Mouse (Mus musculus) hindbrain, embryonic 12.5 days (tissue): ENCODE data around the gene Tmed9. TPM values are rescaled to one million over a fixed set of nuclear protein-coding genes. Genes with fewer than 3 reads are reported as not detected.
"Not testable (repeated sequence)": the region's sequence is repeated elsewhere in the genome, so short reads cannot be mapped to it uniquely, and the experiment has no call there.

Source experiments
- ATAC-seq: fragments of 200-750 bp; cut with Nextera tagmentation; 2 replicates; pipeline ENCODE4 v1.8.0; 2017; ENCODE audit warnings: moderate TSS enrichment; ENCODE audit not compliant: low FRiP score
- H3K27ac ChIP-seq: fragments of 300-500 bp; sonication (generic); 2 replicates; pipeline ENCODE4 v1.5.1; 2016; ENCODE audit warnings: mild to moderate bottlenecking
- H3K27me3 ChIP-seq: fragments of 300-500 bp; sonication (generic); 2 replicates; pipeline ENCODE4 v1.6.1; 2016; ENCODE audit warnings: mild to moderate bottlenecking
- H3K36me3 ChIP-seq: fragments of 300-500 bp; sonication (generic); 2 replicates; pipeline ENCODE4 v1.6.1; 2016; ENCODE audit warnings: mild to moderate bottlenecking
- H3K4me1 ChIP-seq: fragments of 300-500 bp; sonication (generic); 2 replicates; pipeline ENCODE4 v1.6.1; 2016
- H3K4me2 ChIP-seq: fragments of 300-500 bp; sonication (generic); replicated peaks from 2 replicates; pipeline ENCODE4 v1.6.1; 2016; ENCODE audit warnings: mild to moderate bottlenecking
- H3K4me3 ChIP-seq: fragments of 300-500 bp; sonication (generic); 2 replicates; pipeline ENCODE4 v1.5.1; 2016; ENCODE audit warnings: mild to moderate bottlenecking
- H3K9ac ChIP-seq: fragments of 300-500 bp; sonication (generic); 2 replicates; pipeline ENCODE4 v1.6.1; 2016; ENCODE audit warnings: mild to moderate bottlenecking, moderate library complexity
- H3K9me3 ChIP-seq: fragments of 300-500 bp; sonication (generic); replicated peaks from 2 replicates; pipeline ENCODE4 v1.6.1; 2016; ENCODE audit warnings: mild to moderate bottlenecking
- WGBS: fragments of 180-500 bp; shearing (Covaris S2); methylation state at CpG from one replicate; pipeline ENCODE4 v1.1.7; 2016; 5-methylcytosine and 5-hydroxymethylcytosine counted together
- polyA plus RNA-seq: library from polyadenylated mRNA; unstranded; fragments of >200 nt; fragmentation: Nextera tagmentation; extraction: Ambion mirVana; gene quantifications from 2 replicates; pipeline ENCODE4 v1.2.1, GENCODE M21; 2016

The Tmed9 gene
- polyA plus RNA-seq, 1 experiment from 2014 or later, result 113 TPM

DNA sequence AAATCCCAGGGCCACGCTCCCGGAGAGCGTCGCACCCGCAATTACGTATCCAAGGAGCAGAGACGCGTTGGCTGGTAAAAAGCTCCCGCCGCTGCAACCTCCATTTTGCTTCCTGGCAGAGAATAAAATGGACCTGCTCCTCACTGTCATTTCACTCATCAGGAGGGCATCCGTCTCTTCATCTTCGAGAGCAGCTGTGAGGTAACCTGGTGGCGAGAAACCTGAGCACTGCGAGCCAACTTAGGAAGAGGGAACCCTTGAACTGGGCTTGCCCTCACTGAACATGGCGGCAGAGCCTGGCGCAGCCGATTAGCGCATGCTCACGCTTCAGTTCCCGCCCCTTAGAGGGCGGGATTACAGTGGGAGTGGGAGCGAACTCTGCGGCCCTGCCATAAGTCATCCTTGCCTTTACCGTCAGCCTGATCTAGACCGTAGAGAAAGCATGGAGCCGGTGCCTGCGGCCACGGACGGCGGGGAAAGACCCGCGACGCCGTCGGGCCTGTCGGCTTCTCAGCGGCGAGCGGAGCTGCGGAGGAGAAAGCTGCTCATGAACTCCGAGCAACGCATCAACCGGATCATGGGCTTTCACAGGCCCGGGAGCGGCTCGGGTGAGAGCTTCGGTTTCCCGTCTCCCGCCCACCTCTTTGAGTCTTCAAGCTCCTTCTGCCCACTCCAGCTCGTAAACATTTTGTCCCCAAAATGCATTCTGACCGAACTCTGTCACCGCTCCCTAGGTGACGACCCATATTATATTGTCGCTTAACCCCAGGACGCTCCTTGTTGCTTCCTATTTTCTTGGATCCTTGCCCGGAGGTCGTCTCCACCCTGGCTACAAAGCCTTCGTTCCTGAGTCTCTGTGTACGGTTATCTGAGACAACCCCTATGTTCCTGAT lies 49.4 kb downstream of the Tmed9 start, which contains the start of gene Caml:
TSS of gene Caml (plus strand) at position 357 of the 893 bp plus-strand sequence.
- Histone ChIP-seq H3K9ac (peak within 1 kb of the TSS; percentile 87), H3K4me1 (peaks cover 20% of the 10 kb centered on the region), H3K4me2 (peak within 1 kb of the TSS; percentile 72), H3K36me3 (peaks cover 8% of the 10 kb centered on the region; the same call in 1 of the 2 replicates), H3K9me3 (no peaks in the 10 kb centered on the region), H3K27me3 (no peaks in the 10 kb centered on the region), H3K27ac (peak within 1 kb of the TSS; percentile 93), H3K4me3 (peak within 1 kb of the TSS; percentile 85)
- ATAC-seq, result peak; percentile 98
- WGBS, result under 1% methylated on average over 59 of the region's 59 CpGs

DNA sequence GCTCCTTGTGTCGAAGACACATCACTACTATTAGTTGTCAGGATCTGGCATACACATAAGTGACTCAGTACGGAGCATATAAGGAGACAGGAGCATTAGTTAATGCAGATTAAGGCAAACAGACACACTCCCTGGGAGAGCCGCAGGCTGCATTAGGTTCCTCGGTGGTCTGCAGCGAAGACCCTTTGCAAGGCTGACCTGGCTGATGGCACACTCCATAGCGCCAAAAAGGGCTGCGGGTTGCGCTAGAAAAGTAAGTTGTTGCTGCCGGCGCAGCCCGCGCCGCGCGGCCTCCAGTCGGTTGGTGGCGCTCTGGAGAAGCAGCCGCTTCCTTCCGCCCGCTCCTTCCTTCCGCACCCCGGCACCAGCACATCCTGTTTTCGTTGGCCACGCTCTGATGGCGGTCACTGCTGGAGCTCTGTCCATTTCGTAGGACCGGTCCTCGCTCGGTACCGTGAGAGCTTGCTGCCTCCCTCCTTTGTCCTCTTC lies 61.2 kb downstream of the Tmed9 start, which contains the start of gene Ddx46:
TSS of gene Ddx46 (plus strand) at position 389 of the 489 bp plus-strand sequence.
- peak; percentile 86 for ATAC-seq
- Histone ChIP-seq H3K4me3 (peak within 1 kb of the TSS; percentile 98), H3K9me3 (no peaks in the 10 kb centered on the region), H3K9ac (peak within 1 kb of the TSS; percentile 90), H3K4me1 (peaks cover 16% of the 10 kb centered on the region), H3K27me3 (no peaks in the 10 kb centered on the region), H3K27ac (peak within 1 kb of the TSS; percentile 78), H3K4me2 (peak within 1 kb of the TSS; percentile 84), H3K36me3 (peaks cover 48% of the 10 kb centered on the region)
- 8% methylated on average over 30 of the region's 30 CpGs for WGBS

DNA sequence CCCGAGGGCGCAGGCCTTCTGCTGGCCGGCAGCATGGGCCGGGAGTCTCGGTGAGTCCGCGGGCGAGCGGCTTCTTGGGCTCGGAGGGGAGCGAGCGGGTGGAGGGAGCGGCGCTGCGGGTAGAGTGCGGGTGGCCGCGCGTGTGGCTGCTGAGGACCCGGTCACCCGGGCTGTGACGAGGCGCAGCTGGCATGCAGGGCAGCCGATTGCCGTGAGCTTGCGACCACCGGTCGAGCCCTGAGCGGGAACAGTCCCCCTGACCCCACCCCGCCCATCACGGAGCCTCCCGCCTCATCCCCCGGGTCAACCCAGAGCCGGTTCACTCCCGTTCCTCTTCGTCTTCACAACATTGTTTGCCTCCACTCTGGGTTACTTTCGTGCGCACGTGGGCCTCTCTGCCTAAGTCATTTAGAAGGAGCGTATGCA lies 61.6 kb downstream of the Tmed9 start:
- H3K4me2 ChIP-seq, result peak overlapping the region; percentile 84
- no peaks in the 10 kb centered on the region for H3K27me3 ChIP-seq
- ATAC-seq, result peak; percentile 67
- H3K4me3 ChIP-seq, result peak overlapping the region; percentile 98
- peaks cover 16% of the 10 kb centered on the region for H3K4me1 ChIP-seq
- H3K9me3 ChIP-seq, result no peaks in the 10 kb centered on the region
- H3K9ac ChIP-seq, result peak overlapping the region; percentile 90
- peak overlapping the region; percentile 78 for H3K27ac ChIP-seq
- H3K36me3 ChIP-seq, result peaks cover 50% of the 10 kb centered on the region
- under 1% methylated on average over 39 of the region's 40 CpGs for WGBS

DNA sequence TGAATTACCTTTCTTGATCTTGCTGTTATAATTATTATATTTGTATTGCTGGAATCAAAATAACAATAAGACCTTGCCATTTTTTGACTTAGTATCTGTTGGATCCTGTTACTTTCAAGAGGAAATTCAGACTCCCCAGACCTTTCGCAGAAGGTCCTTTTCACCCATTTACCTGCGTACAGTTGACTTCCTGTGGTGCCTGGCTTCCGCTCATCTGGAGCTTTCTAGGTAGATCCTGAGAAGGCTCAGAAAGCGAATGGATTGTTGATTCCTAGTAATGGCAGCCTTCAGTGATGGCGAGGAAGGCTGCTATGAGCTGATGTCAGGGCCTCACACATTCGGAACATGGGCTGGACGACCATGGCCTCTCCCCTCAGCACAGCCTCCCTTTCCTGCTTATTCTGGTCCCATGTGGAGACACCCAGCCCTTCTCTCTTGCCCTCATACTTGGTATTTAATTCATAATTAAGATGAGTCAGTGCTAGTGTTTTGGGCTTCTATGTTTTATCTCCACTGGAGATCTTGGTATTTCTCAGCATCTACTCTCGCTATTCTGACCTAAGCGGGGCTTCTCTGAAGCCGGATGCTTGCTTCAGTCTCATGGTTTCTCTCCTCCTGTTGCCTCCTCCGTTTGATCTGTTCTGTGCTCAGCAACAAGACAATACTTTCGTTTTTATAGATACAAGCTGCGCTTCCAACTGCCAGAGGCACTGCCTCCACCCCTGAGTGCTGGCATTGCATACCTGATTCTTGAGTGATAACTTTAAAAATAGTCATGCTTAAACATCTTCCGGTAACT lies 62.9 kb downstream of the Tmed9 start:
- Histone ChIP-seq H3K36me3 (peaks cover 53% of the 10 kb centered on the region), H3K4me3 (peak overlapping the region; percentile 98; the same call in 1 of the 2 replicates), H3K9me3 (no peaks in the 10 kb centered on the region), H3K4me1 (peaks cover 16% of the 10 kb centered on the region), H3K27ac (no peak overlapping the region), H3K4me2 (peak overlapping the region; percentile 84), H3K9ac (no peak overlapping the region), H3K27me3 (no peaks in the 10 kb centered on the region)
- no peak for ATAC-seq
- 90% methylated on average over 14 of the region's 14 CpGs for WGBS

DNA sequence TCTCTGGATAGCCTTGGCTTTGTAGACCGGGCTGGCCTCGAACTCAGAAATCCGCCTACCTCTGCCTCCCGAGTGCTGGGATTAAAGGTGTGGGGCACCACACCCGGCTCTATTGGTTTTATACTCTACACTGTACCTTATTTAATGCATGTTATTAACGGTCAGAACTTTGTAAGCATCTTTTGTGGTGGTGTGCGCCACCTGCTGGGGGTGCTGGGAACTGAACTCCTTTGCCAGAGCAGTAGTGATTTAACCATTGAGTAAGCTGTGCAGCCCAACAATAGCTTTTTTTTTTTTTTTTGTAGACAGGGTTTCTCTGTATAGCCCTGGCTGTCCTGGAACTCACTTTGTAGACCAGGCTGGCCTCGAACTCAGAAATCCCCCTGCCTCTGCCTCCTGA lies 66.9 kb downstream of the Tmed9 start:
- WGBS, result 57% methylated on average over 8 of the region's 8 CpGs
- not testable (repeated sequence) for ATAC-seq

DNA sequence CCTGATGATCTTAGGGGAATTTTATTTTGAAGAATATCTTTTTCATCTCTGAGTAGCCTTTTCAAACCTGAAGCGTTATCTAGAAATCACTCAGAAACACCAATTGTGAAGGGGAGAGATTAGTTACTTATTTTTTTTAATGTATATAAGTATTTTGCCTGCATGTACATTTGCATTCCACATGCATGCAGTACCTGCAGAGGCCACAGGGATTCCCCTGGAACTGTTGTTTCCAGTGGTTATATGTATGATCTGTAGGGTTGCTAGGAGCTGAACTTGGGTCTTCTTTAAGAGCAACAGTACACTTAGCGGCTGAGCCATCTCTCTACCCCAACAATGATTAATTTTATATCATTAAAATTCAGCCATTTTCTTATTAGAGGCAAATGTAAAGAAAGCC lies 71.0 kb downstream of the Tmed9 start:
- 89% methylated on average over 2 of the region's 2 CpGs for WGBS

More for the DNA sequence above, 66.9 kb downstream of the Tmed9 start:
- H3K9me3 ChIP-seq, H3K4me2 ChIP-seq, H3K4me3 ChIP-seq, H3K27ac ChIP-seq, H3K27me3 ChIP-seq, H3K9ac ChIP-seq: not testable (repeated sequence)
- Histone ChIP-seq H3K4me1 (peaks cover 12% of the 10 kb centered on the region), H3K36me3 (peaks cover 41% of the 10 kb centered on the region)

More for the DNA sequence above, 71.0 kb downstream of the Tmed9 start:
- Histone ChIP-seq H3K27ac (no peak overlapping the region), H3K9ac (no peak overlapping the region), H3K4me2 (no peak overlapping the region), H3K27me3 (no peaks in the 10 kb centered on the region), H3K9me3 (no peaks in the 10 kb centered on the region), H3K4me3 (no peak overlapping the region), H3K4me1 (no peaks in the 10 kb centered on the region), H3K36me3 (peaks cover 62% of the 10 kb centered on the region)
- ATAC-seq, result no peak

Other genes with a start within 250 kb of the Tmed9 start
- gene Mxd3, start 243.9 kb upstream of the Tmed9 start, polyA plus RNA-seq, result 22.2 and 24.3 TPM in 2 replicates
- 88.1 and 92.8 TPM in 2 replicates for gene Lman2, start 210.9 kb upstream of the Tmed9 start, polyA plus RNA-seq
- gene Rgs14, start 204.0 kb upstream of the Tmed9 start, polyA plus RNA-seq, result 0.35 and 0.78 TPM in 2 replicates
- 0.10 TPM in 1 of 2 replicates, not detected in the other for gene Slc34a1, start 175.5 kb upstream of the Tmed9 start, polyA plus RNA-seq
- gene Pfn3, start 158.5 kb upstream of the Tmed9 start, polyA plus RNA-seq, result not detected in 2 replicates
- 0.16 TPM in 1 of 2 replicates, not detected in the other for gene F12, start 146.9 kb upstream of the Tmed9 start, polyA plus RNA-seq
- gene Grk6, start 128.7 kb upstream of the Tmed9 start, polyA plus RNA-seq, result 48.9 and 54.4 TPM in 2 replicates
- 1.1 and 1.5 TPM in 2 replicates for gene Prr7, start 109.5 kb upstream of the Tmed9 start, polyA plus RNA-seq
- 585 and 628 TPM in 2 replicates for gene Dbn1, start 85.6 kb upstream of the Tmed9 start, polyA plus RNA-seq
- 154 and 158 TPM in 2 replicates for gene Pdlim7, start 60.1 kb upstream of the Tmed9 start, polyA plus RNA-seq
- 3.7 and 4.7 TPM in 2 replicates for gene Dok3, start 44.4 kb upstream of the Tmed9 start, polyA plus RNA-seq
- 64.0 and 64.6 TPM in 2 replicates for gene Ddx41, start 37.1 kb upstream of the Tmed9 start, polyA plus RNA-seq
- 67.4 and 71.9 TPM in 2 replicates for gene Fam193b, start 2.6 kb upstream of the Tmed9 start, polyA plus RNA-seq
- gene B4galt7, start 26.2 kb downstream of the Tmed9 start, polyA plus RNA-seq, result 42.5 and 43.4 TPM in 2 replicates
- gene Caml, start 49.3 kb downstream of the Tmed9 start, polyA plus RNA-seq, result 74.1 and 75.9 TPM in 2 replicates
- gene Ddx46, start 61.3 kb downstream of the Tmed9 start, polyA plus RNA-seq, result 41.1 and 41.2 TPM in 2 replicates
- 74.6 and 78.4 TPM in 2 replicates for gene B230219D22Rik, start 119.4 kb downstream of the Tmed9 start, polyA plus RNA-seq
- gene Txndc15, start 140.9 kb downstream of the Tmed9 start, polyA plus RNA-seq, result 105 and 110 TPM in 2 replicates
- gene Pcbd2, start 153.6 kb downstream of the Tmed9 start, polyA plus RNA-seq, result 32.1 and 34.1 TPM in 2 replicates
- gene Catsper3, start 210.8 kb downstream of the Tmed9 start, polyA plus RNA-seq, result not detected in 2 replicates